Mouse (Mus musculus) forebrain, postnatal 0 days (tissue): ENCODE measurements around the gene Ccdc33. TPM values are rescaled to one million over a fixed set of nuclear protein-coding genes. Genes with fewer than 3 reads are reported as not detected.

Experiments used
- ATAC-seq: fragments of 200-750 bp; cut with Nextera tagmentation; 2 replicates; pipeline ENCODE4 v1.8.0; 2017; ENCODE audit warnings: mild to moderate bottlenecking, moderate library complexity
- DNase-seq: peaks from one replicate; pipeline ENCODE4 v3.0.0-alpha.2; 2015
- H3K27ac ChIP-seq: fragments of 300-500 bp; sonication (generic); 2 replicates; pipeline ENCODE4 v1.5.1; 2014; ENCODE audit warnings: low read depth, mild to moderate bottlenecking, antibody characterized with exemption, low read length, moderate library complexity, mixed read lengths
- H3K27me3 ChIP-seq: fragments of 300-500 bp; sonication (generic); 2 replicates; pipeline ENCODE4 v1.6.1; 2014; ENCODE audit warnings: mild to moderate bottlenecking, low read length, mixed read lengths; ENCODE audit not compliant: insufficient read depth
- H3K36me3 ChIP-seq: fragments of 300-500 bp; sonication (generic); 2 replicates; pipeline ENCODE4 v1.6.1; 2014; ENCODE audit warnings: mild to moderate bottlenecking, moderate library complexity; ENCODE audit not compliant: insufficient read depth
- H3K4me1 ChIP-seq: fragments of 300-500 bp; sonication (generic); 2 replicates; pipeline ENCODE4 v1.6.1; 2014; ENCODE audit warnings: antibody characterized with exemption; ENCODE audit not compliant: insufficient read depth
- H3K4me2 ChIP-seq: fragments of 300-500 bp; sonication (generic); 2 replicates; pipeline ENCODE4 v1.6.1; 2014; ENCODE audit warnings: low read depth, mild to moderate bottlenecking, moderate library complexity
- H3K4me3 ChIP-seq: fragments of 300-500 bp; sonication (generic); 2 replicates; pipeline ENCODE4 v1.5.1; 2014; ENCODE audit warnings: low read depth, low read length, mixed read lengths
- H3K9ac ChIP-seq: fragments of 300-500 bp; sonication (generic); 2 replicates; pipeline ENCODE4 v1.6.1; 2014; ENCODE audit warnings: mild to moderate bottlenecking
- H3K9me3 ChIP-seq: fragments of 300-500 bp; sonication (generic); 2 replicates; pipeline ENCODE4 v1.6.1; 2016; ENCODE audit warnings: low read length
- CTCF ChIP-seq: sonication (generic); IDR thresholded peaks from 2 replicates; pipeline ENCODE4 v1.5.1; 2016; ENCODE audit warnings: antibody characterized with exemption, control low read depth, low read depth
- WGBS: fragments of 180-500 bp; shearing (Covaris S2); extraction: QIAGEN DNeasy Blood & Tissue Kit; methylation state at CpG from one replicate; pipeline ENCODE4 v1.1.7; 2014; 5-methylcytosine and 5-hydroxymethylcytosine counted together
- polyA plus RNA-seq: library from polyadenylated mRNA; unstranded; fragments of >200 nt; fragmentation: Nextera tagmentation; extraction: Ambion mirVana; gene quantifications from 2 replicates; pipeline ENCODE4 v1.2.1, GENCODE M21; 2015
- total RNA-seq: library from RNA; depleted of rRNA; stranded (reverse); fragments of >200 nt; gene quantifications from 2 replicates; pipeline ENCODE4 v1.2.3, GENCODE M21; 2014

Ccdc33 gene
- total and polyA plus RNA-seq, 2 experiments from 2014 or later = 1.1 to 3.0 TPM

DNA sequence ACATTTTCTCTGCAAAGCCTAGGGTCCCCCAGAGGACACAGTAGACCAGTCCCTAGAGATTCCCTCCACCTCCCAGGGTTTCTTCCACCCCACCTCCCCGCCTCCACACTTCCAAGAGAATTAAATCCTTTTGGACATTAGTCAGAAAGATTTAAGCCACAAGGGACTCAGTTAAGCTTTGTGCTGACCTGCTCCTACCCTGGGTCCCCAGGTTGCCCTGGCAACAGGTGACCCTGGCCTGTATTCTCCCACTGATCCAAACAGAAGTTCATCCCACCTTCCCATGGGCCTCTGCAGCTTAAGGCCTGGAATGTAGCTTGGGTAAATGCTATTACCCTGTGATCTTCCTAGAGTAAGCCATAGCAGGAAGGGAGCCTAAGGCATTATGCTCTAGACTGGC is 26.0 kb upstream of the Ccdc33 start:
- H3K9ac ChIP-seq = no peak overlapping the region
- DNase-seq = no peak
- no peak for ATAC-seq
- H3K27ac ChIP-seq = no peak overlapping the region
- 55% methylated on average over 1 of the region's 1 CpGs for WGBS
- no peaks in the 10 kb centered on the region for H3K36me3 ChIP-seq
- H3K27me3 ChIP-seq = no peaks in the 10 kb centered on the region
- no peak for TF ChIP-seq CTCF
- H3K4me3 ChIP-seq = no peak overlapping the region
- H3K4me1 ChIP-seq = peaks cover 6% of the 10 kb centered on the region; the same call in 1 of the 2 replicates
- H3K9me3 ChIP-seq = no peaks in the 10 kb centered on the region
- H3K4me2 ChIP-seq = no peak overlapping the region

DNA sequence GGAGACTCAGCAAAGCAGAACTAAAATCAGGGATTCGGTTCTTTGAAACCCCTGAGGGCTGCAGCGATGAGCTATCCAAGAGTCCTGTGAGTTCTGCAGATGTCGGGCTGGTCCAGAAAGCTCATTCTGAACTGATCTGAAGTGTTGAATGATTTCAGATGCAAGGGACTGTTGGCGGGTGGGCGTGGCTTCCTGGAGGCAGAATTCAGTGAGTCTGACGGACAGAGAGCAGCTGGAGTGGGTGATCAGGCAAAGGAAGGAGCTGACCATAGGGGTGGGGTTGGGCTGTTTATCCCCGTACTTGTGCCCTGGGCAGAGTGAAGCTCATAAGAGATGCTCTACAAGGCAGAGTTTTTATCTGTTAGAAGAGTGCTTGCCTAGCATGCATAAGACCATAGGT is 24.8 kb upstream of the Ccdc33 start:
- H3K27ac ChIP-seq = no peak overlapping the region
- ATAC-seq (no peak), DNase-seq (no peak)
- no peak overlapping the region for H3K9ac ChIP-seq
- H3K36me3 ChIP-seq = no peaks in the 10 kb centered on the region
- WGBS = 46% methylated on average over 7 of the region's 7 CpGs
- no peaks in the 10 kb centered on the region for H3K27me3 ChIP-seq
- no peak overlapping the region for H3K4me2 ChIP-seq
- H3K4me1 ChIP-seq = peaks cover 6% of the 10 kb centered on the region; the same call in 1 of the 2 replicates
- H3K9me3 ChIP-seq = no peaks in the 10 kb centered on the region
- no peak overlapping the region for H3K4me3 ChIP-seq
- TF ChIP-seq CTCF = no peak

DNA sequence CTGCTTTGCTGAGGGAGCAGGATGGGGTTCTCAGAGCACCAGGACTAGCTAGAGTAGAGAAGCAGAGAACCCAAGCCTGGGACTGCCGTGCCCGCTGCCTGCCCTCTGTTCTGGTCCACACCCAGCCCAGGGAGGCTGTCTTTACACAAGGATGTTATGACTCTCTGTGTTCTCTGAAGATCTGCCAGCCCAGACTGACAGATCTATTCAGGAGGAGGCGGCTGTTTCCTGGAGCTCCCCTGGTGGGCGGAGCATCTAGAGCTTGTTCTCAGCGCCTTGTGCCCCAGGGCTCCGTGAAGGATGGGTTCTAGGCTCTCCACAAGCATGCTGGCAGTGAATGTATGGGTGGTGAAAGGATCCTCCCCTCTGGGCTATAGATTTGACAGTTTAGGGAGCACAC is 21.3 kb upstream of the Ccdc33 start:
- WGBS = 26% methylated on average over 6 of the region's 6 CpGs
- H3K4me2 ChIP-seq = no peak overlapping the region
- no peak overlapping the region for H3K27ac ChIP-seq
- H3K4me1 ChIP-seq = peaks cover 6% of the 10 kb centered on the region; the same call in 1 of the 2 replicates
- no peaks in the 10 kb centered on the region for H3K36me3 ChIP-seq
- peak; percentile 51 for ATAC-seq
- H3K4me3 ChIP-seq = no peak overlapping the region
- H3K9ac ChIP-seq = no peak overlapping the region
- H3K9me3 ChIP-seq = no peaks in the 10 kb centered on the region
- DNase-seq = no peak
- TF ChIP-seq CTCF = no peak
- H3K27me3 ChIP-seq = no peaks in the 10 kb centered on the region

DNA sequence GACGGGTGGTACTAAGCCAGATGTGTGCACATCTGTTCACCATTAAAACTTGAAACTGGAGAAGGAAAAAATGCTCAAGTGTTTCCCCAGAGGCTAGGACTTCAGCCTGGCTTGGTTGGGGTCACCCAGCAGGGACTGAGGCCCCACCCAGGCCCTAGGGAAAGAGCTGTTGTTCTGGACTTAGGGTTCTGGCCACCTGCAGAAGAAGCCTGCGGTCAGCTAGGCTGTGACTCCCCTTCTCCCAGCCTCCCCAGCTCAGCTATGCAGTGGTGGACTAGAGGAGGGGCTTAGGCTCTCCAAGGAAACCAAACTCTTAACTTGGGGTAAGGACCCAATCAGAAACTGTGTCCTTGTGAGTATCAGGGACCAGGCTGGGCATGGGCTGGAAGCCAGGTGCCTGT is 17.3 kb upstream of the Ccdc33 start:
- Histone ChIP-seq H3K9ac (no peak overlapping the region), H3K27ac (no peak overlapping the region), H3K4me3 (no peak overlapping the region), H3K27me3 (no peaks in the 10 kb centered on the region), H3K4me1 (peaks cover 11% of the 10 kb centered on the region; the same call in 1 of the 2 replicates), H3K36me3 (no peaks in the 10 kb centered on the region), H3K4me2 (no peak overlapping the region), H3K9me3 (no peaks in the 10 kb centered on the region)
- WGBS = 39% methylated on average over 2 of the region's 2 CpGs
- TF ChIP-seq CTCF = no peak
- ATAC-seq (no peak), DNase-seq (no peak)

DNA sequence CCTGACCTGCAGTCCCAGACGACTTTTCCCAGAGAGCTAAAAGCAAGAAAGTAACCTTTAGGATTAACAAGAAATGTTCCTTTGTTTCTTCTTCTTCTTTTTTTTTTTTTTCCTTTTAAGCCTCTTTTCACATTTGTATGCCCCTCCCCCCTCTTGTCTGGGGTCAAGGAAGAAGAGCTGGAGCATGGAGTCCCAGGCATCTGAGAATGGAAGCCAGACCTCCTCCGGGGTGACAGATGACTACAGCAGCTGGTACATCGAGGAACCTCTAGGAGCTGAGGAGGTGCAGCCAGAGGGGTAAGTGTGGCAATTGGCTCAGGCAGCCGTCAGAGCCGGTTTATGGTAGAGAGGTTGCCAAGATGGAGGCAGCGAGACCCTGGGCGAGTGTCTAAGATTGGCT is 16.3 kb upstream of the Ccdc33 start:
- H3K4me3 ChIP-seq = no peak overlapping the region
- H3K9me3 ChIP-seq = no peaks in the 10 kb centered on the region
- WGBS = 33% methylated on average over 7 of the region's 7 CpGs
- no peaks in the 10 kb centered on the region for H3K27me3 ChIP-seq
- peaks cover 6% of the 10 kb centered on the region; the same call in 1 of the 2 replicates for H3K4me1 ChIP-seq
- H3K27ac ChIP-seq = no peak overlapping the region
- no peak overlapping the region for H3K4me2 ChIP-seq
- TF ChIP-seq CTCF = no peak
- DNase-seq = no peak
- no peak overlapping the region for H3K9ac ChIP-seq
- H3K36me3 ChIP-seq = no peaks in the 10 kb centered on the region
- ATAC-seq = no peak

DNA sequence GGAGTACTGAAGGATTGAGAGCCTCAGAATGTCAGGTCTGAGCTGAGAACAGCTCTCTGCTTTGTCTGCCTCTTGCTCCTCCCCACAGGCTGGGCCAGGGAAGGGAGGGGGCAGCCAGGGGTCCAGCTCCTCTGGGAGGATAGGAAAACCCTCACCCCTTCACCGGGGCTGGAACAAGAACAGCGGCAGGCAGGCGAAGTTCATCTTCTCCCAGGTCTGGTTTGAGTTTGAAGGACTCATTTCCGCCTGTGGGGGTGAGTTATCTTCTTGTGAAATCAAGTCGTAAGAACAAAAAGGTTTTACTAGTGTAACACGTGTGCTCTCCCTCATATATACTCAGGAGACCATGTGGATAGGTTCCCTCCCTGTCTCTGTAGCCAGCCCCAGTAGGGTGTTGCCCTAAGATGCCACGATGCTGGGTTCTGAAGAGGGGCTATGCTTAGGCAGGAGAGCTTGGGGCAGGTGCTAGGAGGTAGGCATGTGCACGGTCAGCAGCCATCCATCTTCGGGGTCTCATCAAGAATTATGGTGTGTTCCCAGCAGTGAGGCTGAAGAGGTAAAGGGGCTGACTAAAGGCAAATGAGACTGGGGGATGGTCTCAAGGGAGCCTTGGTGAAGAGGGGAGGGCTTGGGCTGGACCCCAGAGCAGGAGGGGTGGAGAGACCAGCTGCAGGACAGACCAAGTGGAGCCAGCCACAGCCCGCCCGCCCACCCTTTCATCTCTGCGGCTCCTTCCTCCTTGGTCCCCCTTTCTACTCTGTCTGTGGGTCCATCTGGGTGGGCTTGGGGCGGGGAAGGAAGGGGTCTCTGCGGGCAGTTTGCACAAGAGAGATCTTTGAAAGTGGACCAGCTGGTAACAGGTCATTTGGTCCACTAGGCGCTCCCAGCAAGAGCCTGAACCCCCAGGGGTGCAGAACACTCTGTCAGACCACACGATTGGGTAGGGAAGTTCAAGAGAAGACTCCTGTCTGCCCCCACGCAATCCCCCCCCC is 15.6 kb upstream of the Ccdc33 start:
- no peaks in the 10 kb centered on the region for H3K36me3 ChIP-seq
- no peak for TF ChIP-seq CTCF
- ATAC-seq = peak; percentile 50
- H3K4me3 ChIP-seq = no peak overlapping the region
- no peak for DNase-seq
- 0 out of 2 replicates have a peak, but pooled peaks cover 5% of the 10 kb centered on the region for H3K4me1 ChIP-seq
- H3K9ac ChIP-seq = no peak overlapping the region
- no peaks in the 10 kb centered on the region for H3K27me3 ChIP-seq
- WGBS = 26% methylated on average over 17 of the region's 17 CpGs
- H3K4me2 ChIP-seq = no peak overlapping the region
- H3K9me3 ChIP-seq = no peaks in the 10 kb centered on the region
- 0 out of 2 replicates have a peak overlapping the region, but pooled peaks have one; percentile 9 for H3K27ac ChIP-seq

DNA sequence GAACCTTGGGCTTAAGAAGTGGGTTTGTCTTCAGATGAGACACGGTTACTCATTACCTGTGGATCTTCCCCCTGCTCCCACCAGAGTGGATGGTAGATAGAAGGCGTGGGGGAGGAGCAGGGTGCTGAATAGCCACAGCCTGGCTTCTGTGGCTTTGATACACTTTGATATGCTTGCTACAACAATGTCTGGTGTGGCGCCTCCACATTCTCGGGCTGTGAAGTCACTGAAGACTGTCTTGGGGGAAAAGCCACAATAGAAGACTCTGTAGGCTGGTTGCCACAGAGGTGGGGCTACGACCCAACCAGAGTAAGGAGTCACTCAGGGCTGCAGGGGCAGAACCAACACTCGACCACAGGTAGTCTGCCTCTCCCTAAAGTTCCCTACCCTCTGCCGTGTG is 13.1 kb upstream of the Ccdc33 start:
- H3K9me3 ChIP-seq = no peaks in the 10 kb centered on the region
- no peaks in the 10 kb centered on the region for H3K27me3 ChIP-seq
- 68% methylated on average over 7 of the region's 7 CpGs for WGBS
- ATAC-seq (no peak), DNase-seq (no peak)
- H3K36me3 ChIP-seq = no peaks in the 10 kb centered on the region
- H3K4me3 ChIP-seq = no peak overlapping the region
- TF ChIP-seq CTCF = no peak
- H3K9ac ChIP-seq = no peak overlapping the region
- H3K27ac ChIP-seq = no peak overlapping the region
- H3K4me2 ChIP-seq = no peak overlapping the region
- 0 out of 2 replicates have a peak, but pooled peaks cover 5% of the 10 kb centered on the region for H3K4me1 ChIP-seq
